ENCODE assay signal across 23 mouse cellular contexts in genomic region chr5:139555476-139556115, GRCm38 (mm10). TPM values are rescaled to one million over a fixed set of nuclear protein-coding genes. Genes with fewer than 3 reads are reported as not detected.
A peak's percentile ranks its signal among the peaks of the same experiment; 100 is the strongest.
DNase-seq lines count a peak whose midpoint lies in the region; ATAC-seq lines count a peak whose summit lies in the region.
"Had no signal": no experiment of that assay in that cellular context is flagged by ENCODE, and none has a peak within 500 bp of the region (broad histone marks: within the 10 kb centered on the region; RNA-seq: fewer than 3 reads in every experiment).

No protein-coding gene starts in this region.

- H3K4me1 ChIP-seq in hindbrain, embryonic 10.5 days (replicated peaks) = peaks cover 73% of the 10 kb centered on the region
- peaks cover 48% of the 10 kb centered on the region for H3K4me1 ChIP-seq in hindbrain, embryonic 16.5 days (ENCODE audit: control insufficient read depth, insufficient read depth, low read depth, low read length)
- H3K4me1 ChIP-seq in midbrain, embryonic 10.5 days = peaks cover 84% of the 10 kb centered on the region
- H3K4me1 ChIP-seq in midbrain, embryonic 15.5 days = peaks cover 66% of the 10 kb centered on the region
- peaks cover 59% of the 10 kb centered on the region for H3K4me1 ChIP-seq in limb, embryonic 10.5 days

- no peak overlapping the region for H3K4me2 ChIP-seq in hindbrain, embryonic 16.5 days (ENCODE audit: low read length)
- H3K4me2 ChIP-seq in midbrain, embryonic 15.5 days = no peak overlapping the region
- H3K4me2 ChIP-seq: forebrain, embryonic 15.5 days; intestine, embryonic 15.5 days; limb, embryonic 12.5 days; stomach, embryonic 15.5 days had no signal

- H3K36me3 ChIP-seq in hindbrain, embryonic 10.5 days = no peaks in the 10 kb centered on the region
- H3K36me3 ChIP-seq in hindbrain, embryonic 16.5 days (ENCODE audit: control insufficient read depth, insufficient read depth, low read length) = no peaks in the 10 kb centered on the region
- H3K36me3 ChIP-seq in midbrain, embryonic 10.5 days = no peaks in the 10 kb centered on the region
- no peaks in the 10 kb centered on the region for H3K36me3 ChIP-seq in midbrain, embryonic 15.5 days (replicated peaks)
- no peaks in the 10 kb centered on the region for H3K36me3 ChIP-seq in limb, embryonic 10.5 days
- H3K36me3 ChIP-seq: forebrain, embryonic 15.5 days; heart, embryonic 10.5 days; intestine, embryonic 15.5 days; limb, embryonic 12.5 days; midbrain, embryonic 12.5 days; stomach, embryonic 15.5 days had no signal

- no peaks in the 10 kb centered on the region for H3K9me3 ChIP-seq in hindbrain, embryonic 10.5 days
- H3K9me3 ChIP-seq in hindbrain, embryonic 16.5 days (ENCODE audit: control insufficient read depth, low read length) = no peaks in the 10 kb centered on the region
- no peaks in the 10 kb centered on the region for H3K9me3 ChIP-seq in midbrain, embryonic 10.5 days (replicated peaks)
- no peaks in the 10 kb centered on the region for H3K9me3 ChIP-seq in midbrain, embryonic 15.5 days
- H3K9me3 ChIP-seq in limb, embryonic 10.5 days (replicated peaks) = no peaks in the 10 kb centered on the region
- H3K9me3 ChIP-seq: forebrain, embryonic 15.5 days; heart, embryonic 10.5 days; intestine, embryonic 15.5 days; limb, embryonic 12.5 days; midbrain, embryonic 12.5 days; stomach, embryonic 15.5 days had no signal

- no peak overlapping the region for H3K4me3 ChIP-seq in hindbrain, embryonic 10.5 days
- H3K4me3 ChIP-seq in hindbrain, embryonic 16.5 days (ENCODE audit: low read length) = no peak overlapping the region
- no peak overlapping the region for H3K4me3 ChIP-seq in midbrain, embryonic 10.5 days
- no peak overlapping the region for H3K4me3 ChIP-seq in midbrain, embryonic 15.5 days
- H3K4me3 ChIP-seq in limb, embryonic 10.5 days = no peak overlapping the region
- H3K4me3 ChIP-seq: forebrain, embryonic 15.5 days; heart, embryonic 10.5 days; intestine, embryonic 15.5 days; midbrain, embryonic 12.5 days; stomach, embryonic 15.5 days had no signal

- H3K27ac ChIP-seq in hindbrain, embryonic 10.5 days = no peak overlapping the region
- no peak overlapping the region for H3K27ac ChIP-seq in hindbrain, embryonic 16.5 days (ENCODE audit: low read depth, low read length)
- H3K27ac ChIP-seq in midbrain, embryonic 10.5 days (replicated peaks) = no peak overlapping the region
- H3K27ac ChIP-seq in midbrain, embryonic 15.5 days = no peak overlapping the region
- H3K27ac ChIP-seq in limb, embryonic 10.5 days = no peak overlapping the region
- H3K27ac ChIP-seq: forebrain, embryonic 15.5 days; heart, embryonic 10.5 days; intestine, embryonic 15.5 days; limb, embryonic 12.5 days; liver, embryonic 14.5 days; stomach, embryonic 15.5 days had no signal

- no peak for ATAC-seq in hindbrain, embryonic 16.5 days
- ATAC-seq in midbrain, embryonic 15.5 days (replicated peaks) = no peak
- no peak for ATAC-seq in inflammation-experienced regulatory T-cells, adult 6 months
- ATAC-seq: activated CD4-positive, CD25-positive, alpha-beta regulatory T cell, adult 4 months; forebrain, embryonic 15.5 days; intestine, embryonic 15.5 days had no signal

- peak; percentile 39 for DNase-seq in hindbrain, embryonic 10.5 days (ENCODE audit: low spot score)
- peak; percentile 39 for DNase-seq in midbrain, embryonic 10.5 days (ENCODE audit: low spot score)
- peak; percentile 14 for DNase-seq in ZHBTc4 (ENCODE audit: low read depth, low spot score)
- DNase-seq in limb, embryonic 10.5 days (ENCODE audit: low spot score) = peak; percentile 52
- DNase-seq in T-cell, adult 2 months (ENCODE audit: low spot score) = no peak
- DNase-seq: adrenal gland, postnatal 25 days; gastrocnemius, postnatal 14 days; heart, postnatal 14 days; layer of hippocampus, postnatal 36 days; lung, postnatal 14 days; retina, postnatal 1 day; spleen, adult 18-20 months had no signal

- H3K27me3 ChIP-seq in hindbrain, embryonic 10.5 days (ENCODE audit: insufficient read depth, poor library complexity, severe bottlenecking) = peaks cover 99% of the 10 kb centered on the region
- peaks cover 33% of the 10 kb centered on the region for H3K27me3 ChIP-seq in hindbrain, embryonic 16.5 days (replicated peaks; ENCODE audit: control insufficient read depth, insufficient read depth, low read length)
- peaks cover 100% of the 10 kb centered on the region for H3K27me3 ChIP-seq in midbrain, embryonic 10.5 days (ENCODE audit: low read depth, poor library complexity, severe bottlenecking)
- peaks cover 58% of the 10 kb centered on the region for H3K27me3 ChIP-seq in midbrain, embryonic 15.5 days (replicated peaks)
- H3K27me3 ChIP-seq in limb, embryonic 10.5 days (ENCODE audit: low read depth, poor library complexity, severe bottlenecking) = peaks cover 100% of the 10 kb centered on the region

- H3K9ac ChIP-seq in hindbrain, embryonic 16.5 days (ENCODE audit: low read depth, low read length) = no peak overlapping the region
- H3K9ac ChIP-seq in midbrain, embryonic 15.5 days = no peak overlapping the region
- H3K9ac ChIP-seq: forebrain, embryonic 15.5 days; intestine, embryonic 15.5 days; limb, embryonic 12.5 days; liver, embryonic 14.5 days; midbrain, embryonic 12.5 days; stomach, embryonic 15.5 days had no signal

- WGBS in hindbrain, embryonic 10.5 days = under 1% methylated on average over 7 of the region's 7 CpGs
- WGBS in hindbrain, embryonic 16.5 days = 14% methylated on average over 7 of the region's 7 CpGs
- under 1% methylated on average over 7 of the region's 7 CpGs for WGBS in midbrain, embryonic 10.5 days
- 9% methylated on average over 7 of the region's 7 CpGs for WGBS in midbrain, embryonic 15.5 days
- WGBS in limb, embryonic 10.5 days = 3% methylated on average over 7 of the region's 7 CpGs

RNA-seq across cellular contexts. Expression of gene Uncx, which starts 12.3 kb away (rescaled TPM):
- 14.0 and 61.1 TPM in 2 replicates for polyA plus RNA-seq in hindbrain, embryonic 10.5 days (2016; fragmentation: Nextera tagmentation; extraction: Ambion mirVana)
- polyA plus RNA-seq in hindbrain, embryonic 16.5 days (2015; fragmentation: Nextera tagmentation; extraction: Ambion mirVana) = 24.9 and 26.7 TPM in 2 replicates
- polyA plus RNA-seq in midbrain, embryonic 10.5 days (2016; fragmentation: Nextera tagmentation; extraction: Ambion mirVana) = 18.8 and 36.7 TPM in 2 replicates
- 43.5 and 48.8 TPM in 2 replicates for polyA plus RNA-seq in midbrain, embryonic 15.5 days (2015; fragmentation: Nextera tagmentation; extraction: Ambion mirVana)
- 0.50 and 1.1 TPM in 2 replicates for polyA plus RNA-seq in limb, embryonic 10.5 days (2016; fragmentation: Nextera tagmentation; extraction: Ambion mirVana)
- polyA plus RNA-seq in inflammation-experienced regulatory T-cells, adult 6 months (2017; shearing (Covaris generic)) = not detected
- polyA plus RNA-seq: activated CD4-positive, CD25-positive, alpha-beta regulatory T cell, adult 4 months; intestine, embryonic 15.5 days; liver, embryonic 14.5 days had no signal
